Mouse (Mus musculus) erythroblast, embryonic 14.5 days (primary cell): ENCODE measurements around the gene Rras2.

Source experiments
- GATA1 ChIP-seq: IDR thresholded peaks from 2 replicates; pipeline ENCODE4 v1.6.1; 2012; ENCODE audit warnings: low read length, inconsistent platforms, mixed read lengths
- TAL1 ChIP-seq: IDR thresholded peaks from 3 replicates; pipeline ENCODE4 v1.6.1; 2012; ENCODE audit warnings: low read length, inconsistent platforms, mixed read lengths

DNA sequence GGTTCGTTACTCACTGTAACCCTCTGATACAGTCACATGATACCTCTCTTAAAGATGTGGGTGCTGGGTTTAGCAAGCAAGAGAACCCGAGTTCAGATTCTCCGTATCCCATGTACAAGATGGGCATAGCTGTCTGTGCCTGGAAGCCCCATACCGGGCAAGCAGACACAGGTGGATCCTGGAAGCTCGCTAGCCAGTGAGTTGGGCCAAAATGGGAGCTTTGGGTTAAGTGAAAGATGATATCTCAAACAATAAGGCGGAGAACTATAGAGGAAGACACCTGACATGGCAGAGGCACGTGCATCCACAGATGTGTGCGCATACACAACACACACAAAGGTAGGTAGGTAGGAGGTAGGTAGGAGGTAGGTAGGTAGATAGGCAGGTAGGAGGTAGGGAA is 90.7 kb downstream of the Rras2 start:
- TF ChIP-seq GATA1, result no peak
- TF ChIP-seq TAL1, result no peak
